10 mouse cellular contexts compared by ENCODE assay signal in genomic region chr15:96524239-96524738, GRCm38 (mm10).
DNase-seq lines count a peak whose midpoint lies in the region; ATAC-seq lines count a peak whose summit lies in the region.
"Had no signal": no experiment of that assay in that cellular context is flagged by ENCODE, and none has a peak within 500 bp of the region (broad histone marks: within the 10 kb centered on the region; RNA-seq: fewer than 3 reads in every experiment).

No protein-coding gene starts in this region.

- H3K4me1 ChIP-seq in embryonic facial prominence, embryonic 10.5 days: peaks cover 17% of the 10 kb centered on the region
- H3K4me1 ChIP-seq in hindbrain, embryonic 11.5 days (replicated peaks; ENCODE audit: control insufficient read depth, insufficient read depth, low read length): no peaks in the 10 kb centered on the region
- H3K4me1 ChIP-seq in midbrain, embryonic 14.5 days (ENCODE audit: control insufficient read depth, insufficient read depth, low read length): 0 out of 2 replicates have a peak, but pooled peaks cover 7% of the 10 kb centered on the region
- H3K4me1 ChIP-seq: limb, embryonic 15.5 days had no signal

- 52% methylated on average over 9 of the region's 9 CpGs for WGBS in embryonic facial prominence, embryonic 10.5 days
- 28% methylated on average over 9 of the region's 9 CpGs for WGBS in hindbrain, embryonic 11.5 days
- 16% methylated on average over 9 of the region's 9 CpGs for WGBS in midbrain, embryonic 14.5 days

- no peak overlapping the region for H3K4me2 ChIP-seq in hindbrain, embryonic 11.5 days (replicated peaks; ENCODE audit: low read depth, low read length)
- no peak overlapping the region for H3K4me2 ChIP-seq in midbrain, embryonic 14.5 days (ENCODE audit: low read length)
- H3K4me2 ChIP-seq: embryonic facial prominence, embryonic 15.5 days; limb, embryonic 15.5 days had no signal

- intact Hi-C loops in heart, postnatal 25 days (cut with DNase I): no loop called here

- H3K27me3 ChIP-seq in embryonic facial prominence, embryonic 10.5 days (replicated peaks; ENCODE audit: low read depth, poor library complexity, severe bottlenecking): no peaks in the 10 kb centered on the region
- no peaks in the 10 kb centered on the region for H3K27me3 ChIP-seq in hindbrain, embryonic 11.5 days (ENCODE audit: control insufficient read depth, insufficient read depth, low read length)
- no peaks in the 10 kb centered on the region for H3K27me3 ChIP-seq in midbrain, embryonic 14.5 days (ENCODE audit: control insufficient read depth, insufficient read depth, low read length)
- H3K27me3 ChIP-seq: embryonic facial prominence, embryonic 15.5 days; limb, embryonic 15.5 days had no signal

- H3K4me3 ChIP-seq in embryonic facial prominence, embryonic 10.5 days: no peak overlapping the region
- no peak overlapping the region for H3K4me3 ChIP-seq in hindbrain, embryonic 11.5 days (ENCODE audit: low read depth, low read length)
- H3K4me3 ChIP-seq in midbrain, embryonic 14.5 days (replicated peaks; ENCODE audit: low read depth, low read length): no peak overlapping the region
- H3K4me3 ChIP-seq: embryonic facial prominence, embryonic 15.5 days; limb, embryonic 15.5 days had no signal

- H3K9me3 ChIP-seq in embryonic facial prominence, embryonic 10.5 days: no peaks in the 10 kb centered on the region
- no peaks in the 10 kb centered on the region for H3K9me3 ChIP-seq in hindbrain, embryonic 11.5 days (ENCODE audit: control insufficient read depth, low read length)
- H3K9me3 ChIP-seq in midbrain, embryonic 14.5 days (ENCODE audit: control insufficient read depth, low read length): no peaks in the 10 kb centered on the region
- H3K9me3 ChIP-seq: embryonic facial prominence, embryonic 15.5 days; limb, embryonic 15.5 days had no signal

- no peak overlapping the region for H3K9ac ChIP-seq in hindbrain, embryonic 11.5 days (ENCODE audit: low read depth, low read length)
- H3K9ac ChIP-seq in midbrain, embryonic 14.5 days (replicated peaks; ENCODE audit: low read length): no peak overlapping the region; the same call in 1 of the 2 replicates
- H3K9ac ChIP-seq: embryonic facial prominence, embryonic 15.5 days; limb, embryonic 15.5 days had no signal

- peak; percentile 89 for DNase-seq in heart, adult 11 months
- DNase-seq in heart, postnatal 25 days (ENCODE audit: low spot score): no peak
- peak; percentile 27 for DNase-seq in embryonic facial prominence, embryonic 10.5 days (ENCODE audit: low spot score)
- peak; percentile 51 for DNase-seq in hindbrain, embryonic 11.5 days (ENCODE audit: low spot score)
- peak; percentile 58 for DNase-seq in midbrain, embryonic 14.5 days
- DNase-seq in adrenal gland, postnatal 10 days: no peak
- no peak for DNase-seq in urinary bladder, postnatal 4 days (ENCODE audit: low spot score in 2 of 2)
- no peak for DNase-seq in gastrocnemius, adult 8-10 months (ENCODE audit: low spot score in 2 of 2)

- peak overlapping the region; percentile 70 for H3K27ac ChIP-seq in embryonic facial prominence, embryonic 10.5 days (replicated peaks)
- no peak overlapping the region for H3K27ac ChIP-seq in hindbrain, embryonic 11.5 days (ENCODE audit: low read depth, low read length)
- 0 out of 2 replicates have a peak overlapping the region, but pooled peaks have one; percentile 20 for H3K27ac ChIP-seq in midbrain, embryonic 14.5 days (replicated peaks; ENCODE audit: low read depth, low read length)
- H3K27ac ChIP-seq: embryonic facial prominence, embryonic 15.5 days; limb, embryonic 15.5 days had no signal

- peak; percentile 87; the same call in 1 of the 2 replicates for ATAC-seq in hindbrain, embryonic 11.5 days (ENCODE audit: low FRiP score)
- 0 out of 2 replicates have a peak, but pooled peaks have one; percentile 34 for ATAC-seq in midbrain, embryonic 14.5 days (ENCODE audit: low FRiP score, low TSS enrichment)

- no peaks in the 10 kb centered on the region for H3K36me3 ChIP-seq in embryonic facial prominence, embryonic 10.5 days (replicated peaks)
- H3K36me3 ChIP-seq in hindbrain, embryonic 11.5 days (ENCODE audit: control insufficient read depth, insufficient read depth, low read length): no peaks in the 10 kb centered on the region
- no peaks in the 10 kb centered on the region for H3K36me3 ChIP-seq in midbrain, embryonic 14.5 days (ENCODE audit: control insufficient read depth, insufficient read depth, low read length)
- H3K36me3 ChIP-seq: embryonic facial prominence, embryonic 15.5 days; limb, embryonic 15.5 days had no signal

Comparison
In these comparisons a context has a peak if more than half of its experiments do, and no peak if none do; other contexts are left out.
1. DNase-seq: peak in heart, adult 11 months (single experiment), embryonic facial prominence, embryonic 10.5 days (single experiment), hindbrain, embryonic 11.5 days (single experiment) and midbrain, embryonic 14.5 days (single experiment); none in heart, postnatal 25 days (single experiment), adrenal gland, postnatal 10 days (single experiment), urinary bladder, postnatal 4 days (0 of 2) and gastrocnemius, adult 8-10 months (0 of 2).